Mouse (Mus musculus) limb, embryonic 14.5 days (tissue): ENCODE results near the gene Baz1a. TPM values are rescaled to one million over a fixed set of nuclear protein-coding genes. Genes with fewer than 3 reads are reported as not detected.
"Not testable (repeated sequence)": the region's sequence is repeated elsewhere in the genome, so short reads cannot be mapped to it uniquely, and the experiment has no call there.

Source experiments
- ATAC-seq: fragments of 200-750 bp; cut with Nextera tagmentation; 2 replicates; pipeline ENCODE4 v1.8.0; 2017; ENCODE audit warnings: low read depth, moderate number of reproducible peaks, moderate TSS enrichment; ENCODE audit not compliant: low FRiP score
- DNase-seq: peaks from one replicate; pipeline ENCODE4 v3.0.0-alpha.2; 2015; ENCODE audit warnings: low spot score
- H3K27ac ChIP-seq: fragments of 300-500 bp; sonication (generic); replicated peaks from 2 replicates; pipeline ENCODE4 v1.5.1; 2014; ENCODE audit warnings: low read depth, mild to moderate bottlenecking, low read length, moderate library complexity, mixed read lengths
- H3K27me3 ChIP-seq: fragments of 300-500 bp; sonication (generic); 2 replicates; pipeline ENCODE4 v1.6.1; 2014; ENCODE audit warnings: low read length, mixed read lengths; ENCODE audit not compliant: control insufficient read depth, insufficient read depth
- H3K36me3 ChIP-seq: fragments of 300-500 bp; sonication (generic); 2 replicates; pipeline ENCODE4 v1.6.1; 2014; ENCODE audit warnings: mild to moderate bottlenecking, low read length, moderate library complexity, mixed read lengths; ENCODE audit not compliant: control insufficient read depth, insufficient read depth
- H3K4me1 ChIP-seq: fragments of 300-500 bp; sonication (generic); 2 replicates; pipeline ENCODE4 v1.6.1; 2014; ENCODE audit warnings: antibody characterized with exemption, low read length, mixed read lengths; ENCODE audit not compliant: control insufficient read depth, insufficient read depth
- H3K4me2 ChIP-seq: fragments of 300-500 bp; sonication (generic); replicated peaks from 2 replicates; pipeline ENCODE4 v1.6.1; 2014; ENCODE audit warnings: low read depth, mild to moderate bottlenecking, low read length, moderate library complexity; ENCODE audit not compliant: severe bottlenecking
- H3K4me3 ChIP-seq: fragments of 300-500 bp; sonication (generic); replicated peaks from 2 replicates; pipeline ENCODE4 v1.5.1; 2014; ENCODE audit warnings: low read length
- H3K9ac ChIP-seq: fragments of 300-500 bp; sonication (generic); 2 replicates; pipeline ENCODE4 v1.6.1; 2014; ENCODE audit warnings: mild to moderate bottlenecking, low read depth, low read length, moderate library complexity; ENCODE audit not compliant: severe bottlenecking
- H3K9me3 ChIP-seq: fragments of 300-500 bp; sonication (generic); 2 replicates; pipeline ENCODE4 v1.6.1; 2016; ENCODE audit warnings: low read length; ENCODE audit not compliant: control insufficient read depth
- POLR2A ChIP-seq: fragments of 200-500 bp; IDR thresholded peaks from 2 replicates; pipeline ENCODE4 v1.8.0; 2012; ENCODE audit warnings: inconsistent platforms, mild to moderate bottlenecking, moderate library complexity, borderline replicate concordance; ENCODE audit not compliant: insufficient read depth, insufficient read length; ENCODE audit errors: extremely low read depth
- WGBS: fragments of 180-500 bp; shearing (Covaris S2); extraction: QIAGEN DNeasy Blood & Tissue Kit; methylation state at CpG from one replicate; pipeline ENCODE4 v1.1.7; 2014; 5-methylcytosine and 5-hydroxymethylcytosine counted together
- polyA plus RNA-seq, 2 experiments: library from polyadenylated mRNA; depleted of rRNA in 1 of 2; stranded (reverse) in 1 of 2; unstranded in 1 of 2; fragments of >200 nt; fragmentation: Nextera tagmentation in 1 of 2; extraction: Ambion mirVana in 1 of 2; gene quantifications; 2 replicates each; pipeline versions ENCODE4 v1.2.1 to v1.2.3; 2012 to 2014

Baz1a gene
- polyA plus RNA-seq, 2 experiments = 13.3 to 17.9 TPM

- WGBS = 91% methylated on average over 7 of the region's 7 CpGs
- Histone ChIP-seq H3K9me3 (no peaks in the 10 kb centered on the region), H3K4me3 (no peak overlapping the region), H3K36me3 (no peaks in the 10 kb centered on the region), H3K4me1 (no peaks in the 10 kb centered on the region), H3K27ac (no peak overlapping the region), H3K4me2 (no peak overlapping the region), H3K27me3 (no peaks in the 10 kb centered on the region), H3K9ac (no peak overlapping the region)
- TF ChIP-seq POLR2A = no peak
- ATAC-seq (no peak), DNase-seq (no peak)
These were observed 8.1 kb downstream of the Baz1a start for GRCm38 (mm10) chr12:55006071-55006470.

DNA sequence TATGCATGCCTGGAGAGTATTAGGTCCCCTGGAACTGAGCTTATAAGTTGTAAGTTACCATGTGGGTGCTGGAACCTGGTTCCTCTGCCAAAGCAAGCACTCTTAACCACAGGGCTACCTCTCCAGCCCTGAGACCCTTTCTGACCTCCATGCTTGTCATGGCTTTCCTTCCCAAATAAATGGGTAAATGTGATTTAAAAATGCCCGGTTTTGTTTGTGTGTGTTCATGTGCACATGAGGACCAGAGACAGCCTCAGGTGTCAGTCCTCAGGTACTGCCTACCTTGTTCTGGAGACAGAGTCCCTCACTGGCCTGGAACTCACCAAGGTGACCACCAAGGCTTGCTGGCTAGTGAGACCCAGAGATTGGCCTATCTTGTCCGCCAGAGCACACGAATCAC is 9.8 kb downstream of the Baz1a start:
- no peaks in the 10 kb centered on the region for H3K36me3 ChIP-seq
- ATAC-seq (no peak), DNase-seq (no peak)
- H3K4me3 ChIP-seq = no peak overlapping the region
- TF ChIP-seq POLR2A = no peak
- H3K9ac ChIP-seq = no peak overlapping the region
- H3K27me3 ChIP-seq = no peaks in the 10 kb centered on the region
- H3K4me1 ChIP-seq = no peaks in the 10 kb centered on the region
- no peaks in the 10 kb centered on the region for H3K9me3 ChIP-seq
- H3K4me2 ChIP-seq = no peak overlapping the region
- no peak overlapping the region for H3K27ac ChIP-seq
- 93% methylated on average over 3 of the region's 3 CpGs for whole genome bisulfite sequencing

DNA sequence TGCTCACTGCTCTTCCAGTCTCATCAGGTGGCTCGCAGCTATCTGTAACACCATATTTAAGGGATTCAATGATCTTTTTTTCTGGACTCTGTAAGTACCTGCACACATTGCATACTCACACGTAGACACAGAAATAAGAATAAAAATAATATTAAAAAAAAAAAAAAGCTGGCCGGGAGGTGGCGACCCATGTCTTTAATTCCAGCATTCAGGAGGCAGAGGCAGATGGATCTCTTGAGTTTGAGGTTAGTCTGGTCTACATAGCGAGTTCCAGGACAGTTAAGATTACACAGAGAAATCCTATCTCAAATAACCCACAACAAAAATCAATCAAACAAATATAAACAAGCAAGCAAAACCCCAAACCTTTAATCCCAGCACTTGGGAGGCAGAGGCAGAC is 10.3 kb downstream of the Baz1a start:
- Histone ChIP-seq H3K27ac (no peak overlapping the region), H3K4me3 (no peak overlapping the region), H3K9me3 (no peaks in the 10 kb centered on the region), H3K4me2 (no peak overlapping the region), H3K4me1 (no peaks in the 10 kb centered on the region), H3K36me3 (no peaks in the 10 kb centered on the region), H3K27me3 (no peaks in the 10 kb centered on the region), H3K9ac (no peak overlapping the region)
- TF ChIP-seq POLR2A = no peak
- ATAC-seq (no peak), DNase-seq (no peak)
- 87% methylated on average over 5 of the region's 5 CpGs for WGBS

DNA sequence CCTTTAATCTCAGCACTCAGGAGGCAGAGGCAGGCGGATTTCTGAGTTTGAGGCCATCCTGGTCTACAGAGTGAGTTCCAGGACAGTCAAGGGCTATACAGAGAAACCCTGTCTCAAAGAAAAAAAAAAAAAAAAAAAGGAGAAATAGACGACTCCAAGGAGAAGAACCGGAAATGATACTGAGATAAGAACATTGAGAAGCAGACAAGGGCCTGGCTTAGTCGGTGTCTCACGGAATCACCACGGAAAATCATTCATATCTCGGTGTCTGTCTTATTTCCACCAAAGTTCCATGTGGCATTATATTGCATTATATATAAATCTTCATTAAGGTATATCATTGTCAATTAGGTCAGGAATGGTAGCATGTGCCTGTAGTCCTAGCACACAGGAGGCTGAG is 11.6 kb downstream of the Baz1a start:
- not testable (repeated sequence) for DNase-seq, H3K9me3 ChIP-seq, H3K4me1 ChIP-seq, H3K9ac ChIP-seq, H3K27ac ChIP-seq, ATAC-seq, H3K36me3 ChIP-seq, H3K4me2 ChIP-seq, H3K4me3 ChIP-seq, H3K27me3 ChIP-seq
- WGBS = 87% methylated on average over 7 of the region's 7 CpGs

DNA sequence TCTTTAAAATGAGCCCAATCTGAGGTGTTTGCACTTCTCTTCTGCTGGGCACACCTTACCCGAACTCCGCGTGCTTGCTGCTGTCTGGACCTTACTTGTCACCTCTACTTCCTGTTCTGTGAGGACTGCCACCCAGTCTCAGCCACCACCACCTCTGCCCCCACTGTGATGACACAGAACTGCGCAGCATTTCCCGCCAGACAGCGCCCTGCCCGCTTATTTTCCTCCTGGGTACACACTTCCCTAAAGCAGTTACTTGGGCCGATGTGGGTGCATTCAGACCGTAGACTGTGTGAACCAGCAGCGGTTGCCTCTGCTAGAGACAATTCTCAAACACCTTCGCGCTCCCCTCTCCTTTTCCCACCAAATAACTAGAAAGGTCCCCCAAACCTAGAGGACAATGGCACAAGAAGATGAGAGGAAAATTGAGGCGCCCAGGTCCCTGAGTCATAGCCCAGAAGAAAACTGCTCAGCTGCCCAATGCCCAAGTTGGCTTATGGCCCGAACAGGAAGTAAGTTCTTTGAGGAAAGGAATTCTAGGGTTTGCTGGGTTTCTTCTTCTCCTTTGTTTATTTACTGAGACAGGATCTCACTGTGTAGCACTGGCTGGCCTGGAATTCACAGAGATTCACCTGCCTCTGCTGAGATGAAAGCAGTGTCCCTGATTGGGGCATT is 15.0 kb downstream of the Baz1a start:
- no peak overlapping the region for H3K4me3 ChIP-seq
- H3K9ac ChIP-seq = no peak overlapping the region
- no peak for DNase-seq
- no peak overlapping the region for H3K27ac ChIP-seq
- no peaks in the 10 kb centered on the region for H3K36me3 ChIP-seq
- ATAC-seq = no peak
- H3K4me1 ChIP-seq = no peaks in the 10 kb centered on the region
- H3K4me2 ChIP-seq = no peak overlapping the region
- 82% methylated on average over 14 of the region's 14 CpGs for WGBS
- no peaks in the 10 kb centered on the region for H3K9me3 ChIP-seq
- H3K27me3 ChIP-seq = no peaks in the 10 kb centered on the region
- TF ChIP-seq POLR2A = no peak

DNA sequence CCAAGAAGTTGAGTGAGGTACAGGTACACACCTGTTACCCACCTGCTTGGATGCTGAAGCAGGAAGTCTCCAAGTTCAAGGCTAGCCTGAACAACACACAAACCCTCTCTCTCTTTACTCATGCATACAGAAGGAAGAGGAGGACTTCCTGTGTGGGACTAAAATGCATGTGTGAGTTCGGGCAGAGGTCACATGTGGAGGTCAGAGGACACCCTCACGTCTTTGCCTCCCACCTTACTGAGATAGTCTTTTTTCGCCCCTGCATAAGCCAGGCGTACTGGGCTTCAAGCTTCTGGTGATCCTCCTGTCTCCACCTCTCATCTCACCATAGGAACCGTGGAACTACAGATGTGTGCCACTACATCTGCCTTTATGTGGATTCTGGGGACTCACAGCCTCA is 15.7 kb downstream of the Baz1a start:
- TF ChIP-seq POLR2A = no peak
- DNase-seq (no peak), ATAC-seq (no peak)
- Histone ChIP-seq H3K9ac (no peak overlapping the region), H3K9me3 (no peaks in the 10 kb centered on the region), H3K4me2 (no peak overlapping the region), H3K27ac (no peak overlapping the region), H3K36me3 (no peaks in the 10 kb centered on the region), H3K4me1 (no peaks in the 10 kb centered on the region), H3K27me3 (no peaks in the 10 kb centered on the region), H3K4me3 (no peak overlapping the region)
- WGBS = 77% methylated on average over 5 of the region's 5 CpGs
